Mouse (Mus musculus): ENCODE data around the gene Ndufaf3. TPM values are rescaled to one million over a fixed set of nuclear protein-coding genes. Genes with fewer than 3 reads are reported as not detected.

Gene Ndufaf3
- polyA plus RNA-seq, 1 experiment: 46.3 TPM

- WGBS: 10% methylated on average over 35 of the region's 35 CpGs
- H3K4me3 ChIP-seq (replicated peaks; ENCODE audit: extremely low read depth, low read depth, low read length): peak overlapping the region; percentile 97
- peaks cover 6% of the 10 kb centered on the region; the same call in 1 of the 2 replicates for H3K4me1 ChIP-seq (ENCODE audit: control insufficient read depth, insufficient read depth, low read length)
- no peak for DNase-seq
- TF ChIP-seq CTCF (IDR thresholded peaks at IDR 0.05; ENCODE audit: insufficient read depth, low read length): no peak
- TF ChIP-seq POLR2A (IDR thresholded peaks at IDR 0.05; ENCODE audit: borderline replicate concordance, extremely low read depth, low read depth, low read length): no peak
Observed at GRCm38 (mm10) chr9:108565881-108566814, 1.1 kb downstream of the Ndufaf3 start.

- 69% methylated on average over 7 of the region's 7 CpGs for WGBS
- H3K4me1 ChIP-seq (ENCODE audit: control insufficient read depth, insufficient read depth, low read length): peaks cover 6% of the 10 kb centered on the region; the same call in 1 of the 2 replicates
- H3K4me3 ChIP-seq (replicated peaks; ENCODE audit: extremely low read depth, low read depth, low read length): no peak overlapping the region
- TF ChIP-seq CTCF (IDR thresholded peaks at IDR 0.05; ENCODE audit: insufficient read depth, low read length) (no peak), POLR2A (IDR thresholded peaks at IDR 0.05; ENCODE audit: borderline replicate concordance, extremely low read depth, low read depth, low read length) (no peak)
- no peak for DNase-seq
Observed at GRCm38 (mm10) chr9:108564131-108564530, 3.1 kb downstream of the Ndufaf3 start.

- TF ChIP-seq CTCF (IDR thresholded peaks at IDR 0.05; ENCODE audit: insufficient read depth, low read length): no peak
- no peak for TF ChIP-seq POLR2A (IDR thresholded peaks at IDR 0.05; ENCODE audit: borderline replicate concordance, extremely low read depth, low read depth, low read length)
Observed at GRCm38 (mm10) chr9:108563671-108564070, 3.6 kb downstream of the Ndufaf3 start.

GRCm38 (mm10) chr9:108560227-108560841 lies 6.9 kb downstream of the Ndufaf3 start, which contains the start of gene Impdh2:
TSS of gene Impdh2 (plus strand) at chr9:108560286.
- peaks cover 2% of the 10 kb centered on the region; the same call in 1 of the 2 replicates for H3K4me1 ChIP-seq (ENCODE audit: control insufficient read depth, insufficient read depth, low read length)
- TF ChIP-seq CTCF (IDR thresholded peaks at IDR 0.05; ENCODE audit: insufficient read depth, low read length) (no peak), POLR2A (IDR thresholded peaks at IDR 0.05; ENCODE audit: borderline replicate concordance, extremely low read depth, low read depth, low read length) (peak; percentile 89; the same call in 1 of the 2 replicates)
- under 1% methylated on average over 53 of the region's 53 CpGs for WGBS
- peak within 1 kb of the TSS; percentile 78 for H3K4me3 ChIP-seq (replicated peaks; ENCODE audit: extremely low read depth, low read depth, low read length)
- DNase-seq: peak; percentile 95

More at GRCm38 (mm10) chr9:108563671-108564070, 3.6 kb downstream of the Ndufaf3 start:
- Histone ChIP-seq H3K4me3 (replicated peaks; ENCODE audit: extremely low read depth, low read depth, low read length) (no peak overlapping the region), H3K4me1 (ENCODE audit: control insufficient read depth, insufficient read depth, low read length) (peaks cover 6% of the 10 kb centered on the region; the same call in 1 of the 2 replicates)
- DNase-seq: no peak
- WGBS: 86% methylated on average over 8 of the region's 8 CpGs

GRCm38 (mm10) chr9:108559169-108559568 lies 8.1 kb downstream of the Ndufaf3 start:
- no peak for DNase-seq
- no peak for TF ChIP-seq POLR2A (IDR thresholded peaks at IDR 0.05; ENCODE audit: borderline replicate concordance, extremely low read depth, low read depth, low read length)
- TF ChIP-seq CTCF (IDR thresholded peaks at IDR 0.05; ENCODE audit: insufficient read depth, low read length): no peak
- WGBS: 88% methylated on average over 4 of the region's 4 CpGs
- Histone ChIP-seq H3K4me3 (replicated peaks; ENCODE audit: extremely low read depth, low read depth, low read length) (no peak overlapping the region), H3K4me1 (ENCODE audit: control insufficient read depth, insufficient read depth, low read length) (peaks cover 2% of the 10 kb centered on the region; the same call in 1 of the 2 replicates)

- DNase-seq: no peak
- TF ChIP-seq POLR2A (IDR thresholded peaks at IDR 0.05; ENCODE audit: borderline replicate concordance, extremely low read depth, low read depth, low read length): no peak
- TF ChIP-seq CTCF (IDR thresholded peaks at IDR 0.05; ENCODE audit: insufficient read depth, low read length): no peak
Observed at GRCm38 (mm10) chr9:108546875-108547274, 20.4 kb downstream of the Ndufaf3 start.

GRCm38 (mm10) chr9:108545986-108546385 lies 21.2 kb downstream of the Ndufaf3 start:
- no peak for DNase-seq
- TF ChIP-seq CTCF (IDR thresholded peaks at IDR 0.05; ENCODE audit: insufficient read depth, low read length): no peak
- no peak for TF ChIP-seq POLR2A (IDR thresholded peaks at IDR 0.05; ENCODE audit: borderline replicate concordance, extremely low read depth, low read depth, low read length)
- Histone ChIP-seq H3K4me1 (ENCODE audit: control insufficient read depth, insufficient read depth, low read length) (no peaks in the 10 kb centered on the region), H3K4me3 (replicated peaks; ENCODE audit: extremely low read depth, low read depth, low read length) (no peak overlapping the region)
- 91% methylated on average over 3 of the region's 3 CpGs for WGBS

More at GRCm38 (mm10) chr9:108546875-108547274, 20.4 kb downstream of the Ndufaf3 start:
- Histone ChIP-seq H3K4me1 (ENCODE audit: control insufficient read depth, insufficient read depth, low read length) (no peaks in the 10 kb centered on the region), H3K4me3 (replicated peaks; ENCODE audit: extremely low read depth, low read depth, low read length) (no peak overlapping the region)
- WGBS: 88% methylated on average over 1 of the region's 1 CpGs

GRCm38 (mm10) chr9:108540846-108541245 lies 26.4 kb downstream of the Ndufaf3 start:
- Histone ChIP-seq H3K4me3 (replicated peaks; ENCODE audit: extremely low read depth, low read depth, low read length) (no peak overlapping the region), H3K4me1 (ENCODE audit: control insufficient read depth, insufficient read depth, low read length) (no peaks in the 10 kb centered on the region)
- TF ChIP-seq CTCF (IDR thresholded peaks at IDR 0.05; ENCODE audit: insufficient read depth, low read length) (no peak), POLR2A (IDR thresholded peaks at IDR 0.05; ENCODE audit: borderline replicate concordance, extremely low read depth, low read depth, low read length) (no peak)
- no peak for DNase-seq

GRCm38 (mm10) chr9:108531496-108531895 lies 35.7 kb downstream of the Ndufaf3 start:
- H3K4me1 ChIP-seq (ENCODE audit: control insufficient read depth, insufficient read depth, low read length): no peaks in the 10 kb centered on the region

More at GRCm38 (mm10) chr9:108531496-108531895, 35.7 kb downstream of the Ndufaf3 start:
- TF ChIP-seq CTCF (IDR thresholded peaks at IDR 0.05; ENCODE audit: insufficient read depth, low read length) (no peak), POLR2A (IDR thresholded peaks at IDR 0.05; ENCODE audit: borderline replicate concordance, extremely low read depth, low read depth, low read length) (no peak)
- no peak overlapping the region for H3K4me3 ChIP-seq (replicated peaks; ENCODE audit: extremely low read depth, low read depth, low read length)
- 94% methylated on average over 1 of the region's 1 CpGs for WGBS
- no peak for DNase-seq

Measured in lung, adult 2 months (tissue).